Mouse (Mus musculus) granulocyte monocyte progenitor cell, adult 5-6 weeks (primary cell): ENCODE results near the gene Ubl3. TPM values are rescaled to one million over a fixed set of nuclear protein-coding genes. Genes with fewer than 3 reads are reported as not detected.

Source experiments
- ATAC-seq: replicated peaks from 2 replicates; pipeline ENCODE4 v1.8.0; 2016; ENCODE audit warnings: mild to moderate bottlenecking, moderate TSS enrichment, inconsistent platforms; ENCODE audit not compliant: poor library complexity, severe bottlenecking
- total RNA-seq, 2 experiments: library from RNA; stranded (forward) in 1 of 2; stranded (reverse) in 1 of 2; fragments of 200-712, 200-1000 nt in 1 of 2; fragments of >200 nt in 1 of 2; fragmentation: Nextera tagmentation in 1 of 2; gene quantifications; 2 replicates each; pipeline ENCODE4 v1.2.3; 2014 to 2017

The Ubl3 gene
- total RNA-seq, 2 experiments from 2014 or later, result 25.4 to 46.5 TPM

DNA sequence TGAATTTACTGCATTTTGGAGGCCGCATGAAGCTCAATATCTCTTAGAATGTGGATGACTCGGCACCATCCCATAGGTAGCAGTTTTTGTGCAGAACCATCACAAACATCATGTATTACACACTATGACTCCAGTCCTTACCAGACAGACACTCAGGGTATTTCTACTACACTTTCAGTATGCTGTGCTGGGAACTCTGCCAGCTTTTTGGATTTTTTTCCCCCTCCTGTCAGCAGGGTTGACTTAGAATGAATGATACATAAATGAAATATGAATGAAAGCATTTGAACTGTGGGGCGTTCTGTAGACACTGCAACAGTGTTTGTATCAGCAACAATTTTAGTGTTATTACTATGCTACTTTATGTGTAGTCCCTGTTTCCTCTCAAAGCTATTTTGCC is 17.9 kb downstream of the Ubl3 start:
- ATAC-seq, result no peak

DNA sequence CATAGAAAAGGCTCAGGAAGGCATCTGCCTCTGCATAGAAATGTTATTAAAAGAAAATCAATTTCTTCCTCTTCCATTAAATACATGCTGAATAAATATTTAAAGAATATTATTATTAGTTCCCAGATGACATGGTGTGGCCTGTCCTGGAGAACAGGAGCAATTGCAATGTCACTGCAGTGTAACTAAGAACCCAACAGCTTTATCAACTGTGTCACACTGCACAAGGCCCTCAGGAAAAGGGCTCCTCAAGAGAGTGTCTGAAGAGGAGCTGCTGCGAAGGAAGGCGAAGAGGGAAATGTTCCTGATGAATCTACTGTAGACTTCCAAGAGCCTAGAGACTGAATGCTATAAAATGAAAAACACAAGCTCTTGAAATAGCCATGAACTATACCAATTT is 18.7 kb downstream of the Ubl3 start:
- ATAC-seq, result no peak

DNA sequence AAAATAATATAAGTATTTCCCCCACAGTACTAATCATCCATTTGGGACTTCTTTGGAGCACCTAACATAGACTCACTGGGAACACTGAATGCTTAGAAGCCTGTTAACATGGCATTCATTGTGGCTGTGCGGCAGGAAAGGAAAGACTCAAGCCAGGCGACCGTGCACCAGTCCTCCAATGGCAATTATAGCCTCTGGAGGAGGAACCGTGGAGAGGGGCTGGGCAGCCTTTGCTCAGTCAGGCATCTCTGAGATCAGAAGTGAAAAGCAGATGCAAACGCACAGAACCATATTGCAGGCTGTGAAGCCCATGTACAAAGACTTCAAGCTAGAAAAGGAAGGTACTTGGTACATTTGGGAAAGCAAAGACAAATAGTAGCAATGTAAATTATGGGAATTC is 20.4 kb downstream of the Ubl3 start:
- no peak for ATAC-seq

DNA sequence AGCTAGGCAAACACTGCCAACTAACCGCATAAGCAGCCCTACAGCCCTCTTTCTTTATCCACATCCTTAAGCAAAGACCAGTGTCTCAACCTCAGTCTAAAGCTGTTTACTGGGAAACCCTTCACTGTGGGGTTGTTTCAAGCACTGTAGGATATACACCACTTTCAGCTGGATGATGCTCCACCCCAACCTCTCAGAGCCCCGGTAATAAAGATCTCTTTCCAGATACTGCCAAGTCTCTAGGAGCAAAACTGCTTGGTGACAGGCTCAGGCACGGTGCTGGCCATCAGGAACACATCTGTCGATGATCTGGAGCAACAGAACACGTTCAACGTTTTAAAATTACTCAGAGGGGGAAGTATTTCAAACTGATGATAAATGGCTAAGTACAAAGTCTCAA is 25.0 kb downstream of the Ubl3 start:
- no peak for ATAC-seq

DNA sequence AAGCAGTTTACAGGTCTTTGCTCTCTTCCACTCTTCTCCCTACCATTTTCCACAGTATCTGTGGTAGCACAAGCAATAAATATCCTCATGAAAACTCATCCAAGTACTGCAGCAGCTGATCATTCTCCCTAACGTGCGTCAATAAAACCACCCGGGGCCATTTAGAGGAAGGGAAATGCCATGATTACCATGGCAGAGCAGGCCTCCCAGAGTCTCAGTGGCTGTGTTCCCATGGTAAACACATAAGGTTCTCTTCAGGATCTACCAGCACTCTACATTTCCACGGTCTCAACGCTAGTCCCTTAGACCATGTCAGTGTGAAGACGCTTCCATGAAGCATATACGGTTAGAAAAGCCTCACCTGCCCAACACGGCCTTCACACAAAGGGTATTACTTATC is 26.0 kb downstream of the Ubl3 start:
- no peak for ATAC-seq

DNA sequence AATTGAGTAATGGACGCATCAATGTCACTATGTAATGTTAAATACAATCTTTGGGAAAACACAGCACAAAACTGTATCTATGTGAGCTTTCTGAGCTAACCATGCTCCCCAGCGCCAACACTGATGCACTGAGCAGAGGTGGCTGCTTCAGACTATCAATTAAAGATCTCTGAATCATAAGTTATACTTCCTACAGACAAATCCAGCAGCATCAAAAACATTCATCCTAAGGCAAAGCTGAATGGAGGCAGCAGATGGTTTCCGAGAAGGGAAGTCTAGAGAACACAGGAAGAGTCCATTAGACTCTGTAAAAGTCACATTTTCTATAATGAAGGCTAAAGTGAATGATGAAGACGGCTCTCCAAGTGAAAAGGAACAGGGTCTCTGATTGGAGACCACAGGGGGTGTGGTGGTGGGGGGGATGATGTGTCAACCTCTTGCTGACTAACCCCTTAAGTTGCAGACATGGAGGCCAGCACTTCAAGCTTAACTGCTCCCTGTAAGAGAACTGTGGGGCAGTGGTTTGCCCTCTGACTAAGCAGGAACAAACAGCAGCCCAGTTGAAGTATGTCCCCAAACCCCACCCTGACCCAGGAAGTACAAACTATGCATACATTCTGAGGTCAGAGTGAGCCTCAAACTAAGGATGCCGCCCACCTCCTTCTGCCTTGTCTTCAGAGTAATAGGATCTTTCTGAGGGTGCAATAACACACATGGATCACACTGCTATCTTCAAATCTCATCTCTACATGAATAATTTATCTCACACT is 29.2 kb downstream of the Ubl3 start:
- no peak for ATAC-seq

DNA sequence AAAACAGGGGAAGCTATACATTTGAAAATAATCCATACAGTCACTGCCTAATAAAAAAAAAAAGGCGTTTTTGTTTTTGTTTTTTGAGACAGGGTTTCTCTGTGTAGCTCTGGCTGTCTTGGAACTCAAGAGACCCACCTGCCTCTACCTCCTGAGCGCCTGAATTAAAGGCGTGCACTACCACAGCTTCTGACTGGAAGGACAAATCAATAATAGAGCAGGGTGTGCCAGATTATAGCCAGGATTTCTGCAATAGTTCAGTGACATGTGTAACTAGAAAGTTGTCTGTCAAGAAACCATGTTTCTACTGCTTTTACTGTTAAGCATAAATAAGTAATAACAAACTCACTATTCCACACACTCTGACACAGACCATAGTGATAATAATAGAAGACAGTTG is 30.2 kb downstream of the Ubl3 start:
- ATAC-seq, result no peak

DNA sequence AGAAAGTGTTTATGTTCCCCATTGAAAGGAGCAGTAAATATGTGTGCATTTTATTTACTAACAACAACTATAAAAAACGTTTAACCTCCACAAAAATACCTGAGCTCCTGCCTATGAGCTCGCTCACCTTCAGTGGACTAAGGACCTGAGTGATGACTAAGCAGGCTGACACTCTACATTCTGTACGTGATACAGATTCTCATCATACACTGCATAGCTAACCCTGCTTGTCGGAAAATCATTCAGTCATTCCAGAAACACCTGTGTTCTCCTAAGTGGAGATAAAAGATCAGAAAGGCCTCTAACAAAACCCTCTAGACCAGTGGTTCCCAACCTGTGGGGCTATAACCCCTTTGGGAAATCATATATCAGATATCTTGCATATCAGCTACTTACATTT is 35.1 kb downstream of the Ubl3 start:
- no peak for ATAC-seq

DNA sequence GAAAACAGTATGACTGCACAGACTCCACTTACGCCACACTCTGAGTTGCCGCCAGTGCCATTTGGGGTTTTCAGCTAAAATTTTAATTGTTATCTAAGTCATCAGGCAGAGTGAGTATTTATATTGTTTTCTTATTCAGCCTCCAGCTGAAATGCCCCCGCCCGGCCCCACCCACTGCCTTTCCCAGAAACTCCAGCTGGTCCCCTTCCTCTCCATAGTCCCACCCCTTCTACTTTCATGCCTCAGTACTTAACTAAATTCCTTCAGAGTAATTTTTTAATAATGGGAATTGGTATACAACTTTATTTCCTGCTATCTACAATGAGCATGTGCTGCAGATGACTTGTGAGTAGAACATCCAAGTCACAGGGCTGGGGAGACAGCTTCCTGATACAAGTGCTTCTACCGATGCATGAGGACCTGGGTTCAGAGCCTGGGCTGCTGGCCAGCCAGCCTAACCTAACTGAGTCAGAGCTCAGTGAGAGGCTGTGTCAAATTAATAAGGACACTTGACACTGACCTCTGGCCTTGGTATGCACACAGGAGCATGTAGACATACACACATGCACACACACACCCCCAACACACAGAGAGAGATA is 40.4 kb downstream of the Ubl3 start:
- no peak for ATAC-seq

DNA sequence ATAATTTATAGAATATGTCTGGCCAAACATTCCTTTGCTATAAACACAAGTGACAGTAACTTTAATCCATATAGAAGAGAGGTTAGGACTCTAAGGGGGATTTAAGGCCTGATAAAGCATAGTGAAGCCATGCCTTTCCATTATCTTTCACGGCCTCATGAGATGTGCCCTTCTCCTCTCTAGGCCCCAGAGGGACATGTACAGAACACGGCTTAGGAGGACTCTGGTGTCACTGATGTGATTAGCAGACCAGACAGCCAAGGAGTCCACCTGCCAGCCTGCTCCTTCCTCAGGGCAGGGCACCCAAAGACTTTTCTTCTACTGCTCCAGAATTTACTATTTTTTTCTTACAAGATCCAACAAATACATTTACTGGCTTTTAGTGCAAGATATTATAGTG is 42.3 kb downstream of the Ubl3 start:
- no peak for ATAC-seq

DNA sequence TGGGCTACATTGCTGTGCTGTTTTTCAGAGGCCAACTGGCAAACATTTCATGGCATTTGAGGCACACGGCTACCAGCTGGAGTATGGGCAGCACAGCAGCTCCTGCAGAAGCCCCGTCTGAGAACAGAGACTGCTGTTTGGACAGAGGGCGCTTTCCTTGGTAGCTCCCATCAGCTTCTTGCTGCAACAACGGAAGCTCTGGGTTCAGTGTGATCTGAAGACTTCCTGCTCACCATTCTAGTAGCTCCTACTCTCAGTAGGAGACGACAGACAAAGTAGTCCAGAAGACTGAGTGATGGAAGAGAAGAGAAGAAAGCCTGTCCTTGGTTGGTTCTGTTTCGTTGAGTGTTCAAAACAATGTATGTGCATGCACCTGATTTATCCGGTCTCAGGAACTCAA is 42.9 kb downstream of the Ubl3 start:
- ATAC-seq, result peak; percentile 56

DNA sequence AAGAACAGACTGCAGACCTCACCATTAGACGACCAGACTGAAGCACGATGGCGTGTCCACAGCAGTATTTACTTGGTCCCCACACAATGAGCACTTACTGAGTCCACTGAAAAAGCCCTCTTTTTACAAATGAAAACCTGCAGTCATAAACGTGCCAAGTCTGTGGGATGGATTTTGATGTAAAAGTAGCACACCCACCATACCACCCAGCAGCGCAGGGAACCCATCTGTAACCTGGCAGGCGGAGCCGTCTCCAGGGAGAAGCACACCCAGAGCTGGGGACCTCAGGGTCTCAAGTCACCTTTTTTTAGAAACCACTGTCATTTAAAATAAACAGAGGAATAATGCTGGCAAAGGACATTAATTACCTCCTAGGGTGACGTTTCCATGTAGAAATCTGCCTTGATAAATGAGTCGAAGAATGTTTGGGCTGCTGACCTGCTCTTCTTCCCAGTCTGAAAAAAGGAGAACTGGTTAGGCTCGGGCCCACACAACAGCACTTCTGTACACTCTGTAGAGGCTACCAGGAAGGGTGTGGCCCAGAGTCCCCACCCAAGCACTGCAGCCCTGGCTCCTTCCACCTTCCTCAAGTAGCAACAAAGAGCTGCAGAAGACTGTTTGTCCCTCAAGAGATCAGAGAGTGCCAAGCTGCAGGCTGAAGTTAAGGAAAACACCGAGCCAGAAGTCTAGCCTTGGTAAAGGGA is 43.5 kb downstream of the Ubl3 start:
- ATAC-seq, result peak; percentile 91

DNA sequence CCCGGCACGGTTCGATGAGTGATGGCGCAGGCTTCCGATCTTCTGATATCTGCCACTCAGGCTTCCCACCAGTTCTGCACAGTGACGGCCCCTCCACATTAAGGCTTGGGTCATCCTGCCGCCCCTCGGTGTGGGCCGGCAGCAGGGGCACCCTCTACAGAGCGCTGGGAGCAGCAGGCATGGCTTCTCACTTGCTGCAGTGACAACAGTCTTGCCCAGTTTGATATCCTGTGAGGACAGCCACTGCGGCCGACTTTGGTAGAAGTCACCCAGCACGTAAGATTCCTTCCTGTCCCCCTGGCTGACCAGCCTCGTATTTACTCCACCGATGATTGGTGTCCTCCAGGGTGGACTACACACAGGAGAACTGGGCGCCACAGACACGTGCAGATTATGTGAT is 47.2 kb downstream of the Ubl3 start:
- no peak for ATAC-seq

DNA sequence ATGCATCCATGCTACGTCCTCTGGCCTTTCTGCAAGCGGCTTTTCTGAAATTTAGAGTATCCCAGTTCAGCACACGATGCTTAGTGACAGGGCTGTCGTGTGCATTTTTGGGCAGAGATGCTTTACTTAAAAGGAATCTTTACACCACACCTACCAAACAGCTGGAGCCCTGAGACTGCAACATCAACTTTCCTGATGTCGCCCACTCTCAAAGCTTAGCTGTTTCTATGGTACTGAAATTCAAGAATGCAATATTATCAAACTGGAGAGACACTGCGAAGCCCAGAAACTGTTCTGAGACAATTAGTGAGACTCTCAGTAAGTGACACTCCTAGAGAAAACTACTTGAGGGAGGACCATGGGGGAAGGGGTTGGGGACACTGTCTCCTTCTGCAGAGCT is 50.4 kb downstream of the Ubl3 start:
- ATAC-seq, result no peak

DNA sequence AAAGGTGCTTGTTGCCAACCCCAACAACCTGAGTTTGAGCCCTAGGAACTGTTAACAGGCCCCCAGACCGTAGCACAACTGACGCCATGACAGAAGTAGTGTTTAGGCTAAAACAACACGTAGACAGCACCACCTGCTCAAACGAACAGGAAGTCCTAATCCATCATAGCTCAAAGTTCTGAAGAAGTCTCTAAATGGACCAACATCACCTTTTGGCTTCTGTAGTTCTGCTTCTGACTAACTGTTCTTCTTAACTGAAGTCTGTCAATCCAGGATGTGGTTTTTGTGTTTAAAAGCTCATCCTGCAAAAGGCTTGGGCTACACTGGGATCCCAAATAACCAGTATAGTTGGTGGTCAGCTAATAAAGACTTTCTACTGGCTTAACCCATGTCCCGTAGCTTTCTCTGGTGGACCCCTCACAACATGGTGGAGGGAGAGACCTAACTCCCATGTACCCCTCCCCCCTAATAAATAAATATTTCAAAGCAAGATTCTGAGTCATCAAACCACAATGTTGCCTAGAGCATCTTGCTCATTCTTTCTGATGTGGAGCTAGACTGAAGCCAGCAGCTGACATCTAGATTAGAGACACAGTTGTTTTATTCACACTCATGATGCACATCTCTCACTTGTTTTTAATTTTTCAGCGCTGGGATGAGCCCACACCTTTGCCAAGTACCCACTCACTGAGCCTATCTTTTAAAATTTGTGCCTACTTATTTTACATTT is 51.2 kb downstream of the Ubl3 start:
- 0 out of 2 replicates have a peak, but pooled peaks have one; percentile 7 for ATAC-seq

DNA sequence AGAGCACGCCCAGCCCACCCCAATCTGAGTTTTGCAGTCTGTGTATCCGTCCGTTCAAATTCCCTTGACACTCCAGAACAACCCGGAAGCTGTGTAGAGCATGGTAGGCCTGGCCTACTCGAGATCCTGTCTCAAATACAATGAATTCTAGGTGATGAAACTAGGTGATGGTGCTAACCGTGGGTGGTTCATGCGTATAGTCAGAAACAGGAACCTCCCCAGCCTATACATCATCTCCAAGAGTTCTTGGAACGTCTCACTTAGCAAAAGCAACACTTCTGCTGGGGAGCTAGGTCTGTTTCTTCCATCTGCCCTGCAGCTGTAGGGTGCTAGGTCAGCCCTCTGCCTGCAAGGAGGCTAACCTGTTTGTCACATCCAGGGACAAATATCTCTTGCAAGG is 52.1 kb downstream of the Ubl3 start:
- ATAC-seq, result peak; percentile 54

DNA sequence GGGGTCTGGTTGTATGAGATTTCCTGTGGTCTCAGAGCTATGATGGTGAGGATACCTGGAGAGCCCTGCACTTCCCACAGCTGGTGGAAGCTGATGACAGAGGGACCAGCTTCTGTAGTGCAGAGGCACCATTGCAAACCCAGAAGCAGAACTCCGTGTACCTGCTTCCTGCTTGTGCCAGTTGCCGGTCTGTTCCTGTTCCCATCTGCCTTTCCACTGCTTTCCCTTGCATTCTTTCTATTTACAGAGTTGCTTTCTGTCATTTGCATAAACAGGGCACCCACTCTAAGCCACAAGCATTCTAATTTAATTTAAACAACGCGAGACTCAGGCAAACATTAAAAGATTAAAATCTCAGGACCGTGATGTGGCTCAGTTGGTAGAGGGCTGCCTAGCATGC is 53.0 kb downstream of the Ubl3 start:
- no peak for ATAC-seq

DNA sequence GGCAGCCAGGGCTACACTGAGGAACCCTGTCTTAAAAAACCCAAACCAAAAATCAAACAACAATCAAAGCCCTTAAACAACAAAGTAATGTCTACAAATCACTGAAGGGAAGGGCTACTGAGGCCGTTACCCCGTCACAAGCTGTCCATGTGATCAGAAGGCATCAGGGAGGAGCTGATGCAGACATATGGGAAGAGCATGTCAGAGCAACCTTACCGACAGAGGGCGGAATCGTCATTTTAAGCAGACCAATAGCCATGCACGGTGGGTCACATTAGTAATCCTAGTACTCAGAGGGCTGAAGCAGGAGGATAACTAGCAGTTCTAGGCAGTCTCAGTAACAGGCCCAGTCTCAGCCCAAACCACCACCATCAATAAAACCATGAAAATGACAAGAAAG is 56.6 kb downstream of the Ubl3 start:
- no peak for ATAC-seq

DNA sequence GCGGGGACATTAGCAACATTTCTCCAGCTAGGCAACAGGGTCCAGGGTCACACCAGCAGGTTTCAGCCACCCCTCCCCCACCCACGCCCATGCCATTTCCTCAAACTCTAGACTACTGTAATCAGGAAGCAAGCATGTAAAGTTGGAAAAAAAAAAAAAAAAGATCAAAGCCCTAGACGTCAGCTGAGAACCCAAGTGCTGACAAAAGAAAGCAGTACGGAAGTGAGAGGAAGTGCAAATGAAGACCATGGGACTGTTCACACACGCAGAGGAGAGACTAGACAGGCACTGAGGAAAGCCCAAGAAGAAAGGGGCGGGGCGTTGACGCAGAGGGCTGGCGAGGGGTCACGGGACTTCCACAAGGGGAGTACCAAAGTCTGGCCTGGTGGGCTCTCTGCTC is 57.4 kb downstream of the Ubl3 start:
- peak; percentile 90 for ATAC-seq

DNA sequence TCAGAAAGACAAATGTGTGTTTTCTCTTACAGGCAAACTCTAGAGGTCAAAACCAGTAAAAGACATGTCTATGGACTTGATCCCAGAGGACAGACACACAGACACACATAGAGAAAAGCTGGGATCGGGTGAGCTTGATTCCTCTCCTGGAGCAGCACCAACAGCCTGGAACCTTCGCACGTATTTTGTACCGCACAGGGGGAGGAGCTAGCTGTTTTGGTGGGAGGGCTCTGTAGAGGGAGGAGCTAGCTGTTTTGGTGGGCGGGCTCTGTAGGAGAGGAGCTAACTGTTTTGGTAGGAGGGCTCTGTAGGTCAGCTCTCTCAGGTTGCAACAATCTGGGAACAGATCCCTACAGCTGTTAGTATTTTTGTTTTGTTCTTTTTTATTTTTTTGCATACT is 58.3 kb downstream of the Ubl3 start:
- no peak for ATAC-seq

DNA sequence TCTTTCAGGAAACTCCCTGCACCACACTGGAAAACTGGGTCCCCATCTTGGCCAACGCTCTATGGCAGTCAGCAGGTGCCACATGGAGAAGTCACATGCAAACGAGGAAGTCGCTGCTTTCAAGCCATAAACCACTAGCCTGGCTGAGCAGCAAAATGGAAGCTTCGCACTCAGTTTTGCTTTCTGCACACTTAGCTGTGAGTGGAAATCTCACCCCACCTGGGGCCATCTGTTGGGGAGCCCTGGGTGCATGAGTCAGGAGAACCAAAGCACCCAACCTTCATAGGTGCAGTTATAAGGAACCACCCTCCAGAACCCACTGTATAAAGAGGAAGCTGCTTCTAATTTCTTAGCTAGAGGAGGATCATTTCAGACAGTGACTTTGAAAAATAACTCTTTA is 59.6 kb downstream of the Ubl3 start:
- peak; percentile 25 for ATAC-seq
